Mouse (Mus musculus) right cerebral cortex, postnatal 10 days (tissue): ENCODE data around the gene Limk1.
"Not testable (repeated sequence)": the region's sequence is repeated elsewhere in the genome, so short reads cannot be mapped to it uniquely, and the experiment has no call there.

Source experiments
- DNase-seq, 2 experiments: peaks; one replicate each; pipeline ENCODE4 v3.0.0; 2021; ENCODE audit warnings: low spot score in 2 of 2

Limk1 gene

GRCm38 (mm10) chr5:134677491-134677890 lies 10.9 kb downstream of the Limk1 start:
- DNase-seq, result no peak

GRCm38 (mm10) chr5:134675956-134676759 lies 12.2 kb downstream of the Limk1 start:
- peak; percentile 65 to 69 for DNase-seq

- DNase-seq, result no peak
Observed at GRCm38 (mm10) chr5:134674977-134675376, 13.4 kb downstream of the Limk1 start.

- DNase-seq, result no peak
Observed at GRCm38 (mm10) chr5:134672611-134673010, 15.8 kb downstream of the Limk1 start.

GRCm38 (mm10) chr5:134672198-134672516 lies 16.2 kb downstream of the Limk1 start:
- no peak for DNase-seq

- DNase-seq, result no peak
Observed at GRCm38 (mm10) chr5:134671335-134672197, 16.8 kb downstream of the Limk1 start.

- no peak for DNase-seq
Observed at GRCm38 (mm10) chr5:134669001-134669708, 19.2 kb downstream of the Limk1 start.

GRCm38 (mm10) chr5:134668495-134668894 lies 19.9 kb downstream of the Limk1 start:
- peak; percentile 43 to 48 for DNase-seq

GRCm38 (mm10) chr5:134656708-134657107 lies 31.7 kb downstream of the Limk1 start:
- no peak for DNase-seq

- DNase-seq, result peak; percentile 51 to 64
Observed at GRCm38 (mm10) chr5:134652015-134652414, 36.4 kb downstream of the Limk1 start.

- peak in 1 of 2 experiments; percentile 50 for DNase-seq
Observed at GRCm38 (mm10) chr5:134650926-134651325, 37.5 kb downstream of the Limk1 start.

GRCm38 (mm10) chr5:134648976-134649375 lies 39.4 kb downstream of the Limk1 start:
- not testable (repeated sequence) for DNase-seq

GRCm38 (mm10) chr5:134647394-134647793 lies 41.0 kb downstream of the Limk1 start:
- no peak for DNase-seq

GRCm38 (mm10) chr5:134646461-134646860 lies 41.9 kb downstream of the Limk1 start:
- no peak for DNase-seq

GRCm38 (mm10) chr5:134644643-134645118 lies 43.7 kb downstream of the Limk1 start:
- DNase-seq, result no peak

GRCm38 (mm10) chr5:134644121-134644520 lies 44.3 kb downstream of the Limk1 start:
- DNase-seq, result no peak

- no peak for DNase-seq
Observed at GRCm38 (mm10) chr5:134640371-134640770, 48.0 kb downstream of the Limk1 start.

- peak; percentile 97 to 98 for DNase-seq
Observed at GRCm38 (mm10) chr5:134639269-134639682, 49.1 kb downstream of the Limk1 start, which contains the start of gene Eif4h. Gene Eif4h (minus strand): TSS chr5:134639490.

GRCm38 (mm10) chr5:134638461-134639268 lies 49.7 kb downstream of the Limk1 start:
- DNase-seq, result no peak

- no peak for DNase-seq
Observed at GRCm38 (mm10) chr5:134637820-134638367, 50.5 kb downstream of the Limk1 start.

GRCm38 (mm10) chr5:134632841-134633240 lies 55.6 kb downstream of the Limk1 start:
- no peak for DNase-seq
